Mouse (Mus musculus) lung, adult 2 months (tissue): Measurements from ENCODE around the gene Arhgef26. TPM values are rescaled to one million over a fixed set of nuclear protein-coding genes. Genes with fewer than 3 reads are reported as not detected.

Source experiments
- DNase-seq: peaks from one replicate; pipeline ENCODE4 v3.0.0; 2022
- H3K4me1 ChIP-seq: fragments of 200-500 bp; 2 replicates; pipeline ENCODE4 v1.6.1; 2011; ENCODE audit warnings: low read length; ENCODE audit not compliant: control insufficient read depth, insufficient read depth
- H3K4me3 ChIP-seq: fragments of 200-500 bp; replicated peaks from 2 replicates; pipeline ENCODE3; 2011; ENCODE audit warnings: low read depth, mild to moderate bottlenecking, control low read depth, low read length; ENCODE audit errors: extremely low read depth
- CTCF ChIP-seq: fragments of 200-500 bp; IDR thresholded peaks from 2 replicates; pipeline ENCODE4 v1.5.1; 2011; ENCODE audit warnings: mild to moderate bottlenecking, low read length, control low read depth; ENCODE audit not compliant: insufficient read depth
- POLR2A ChIP-seq: fragments of 200-500 bp; IDR thresholded peaks from 2 replicates; pipeline ENCODE4 v1.6.1; 2011; ENCODE audit warnings: low read depth, mild to moderate bottlenecking, control low read depth, low read length, borderline replicate concordance; ENCODE audit errors: extremely low read depth
- whole genome bisulfite sequencing: fragments of 180-500 bp; shearing (Covaris S2); methylation state at CpG from one replicate; pipeline ENCODE4 v1.1.7; 2018; 5-methylcytosine and 5-hydroxymethylcytosine counted together
- polyA plus RNA-seq: library from polyadenylated mRNA; depleted of rRNA; stranded (reverse); fragments of >200 nt; gene quantifications from 2 replicates; pipeline ENCODE4 v1.2.3, GENCODE M21; 2012

The Arhgef26 gene
- polyA plus RNA-seq, 1 experiment = 26.9 TPM

- TF ChIP-seq POLR2A (no peak), CTCF (no peak)
- Histone ChIP-seq H3K4me3 (no peak overlapping the region), H3K4me1 (peaks cover 8% of the 10 kb centered on the region)
- WGBS = 53% methylated on average over 5 of the region's 5 CpGs
- no peak for DNase-seq
Observed at GRCm38 (mm10) chr3:62379946-62380345, 41.8 kb downstream of the Arhgef26 start.

- no peak for DNase-seq
- TF ChIP-seq POLR2A (no peak), CTCF (no peak)
- peaks cover 5% of the 10 kb centered on the region for H3K4me1 ChIP-seq
- no peak overlapping the region for H3K4me3 ChIP-seq
- WGBS = 87% methylated on average over 3 of the region's 3 CpGs
Observed at GRCm38 (mm10) chr3:62380420-62380819, 42.3 kb downstream of the Arhgef26 start.

DNA sequence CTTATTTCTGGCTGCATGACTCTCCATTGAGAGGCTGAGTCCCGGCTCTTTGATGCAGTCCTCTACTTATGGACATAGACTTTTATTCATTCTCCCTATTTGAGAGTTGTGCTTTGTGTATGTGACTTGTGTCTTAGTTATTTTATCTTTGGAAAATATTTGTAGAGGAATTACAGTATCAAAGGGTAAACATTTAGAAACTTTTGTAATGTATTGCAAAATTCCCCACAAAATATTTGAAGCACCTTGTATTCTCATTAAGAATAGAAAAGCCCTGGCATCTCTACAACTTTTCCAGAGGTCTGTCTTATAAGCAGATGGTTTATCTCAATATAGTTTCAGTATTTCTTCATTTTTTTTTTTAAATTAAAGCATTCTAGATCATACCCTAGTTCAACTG, 44.7 kb downstream of the Arhgef26 start:
- WGBS = 44% methylated on average over 1 of the region's 1 CpGs
- no peak for TF ChIP-seq POLR2A
- no peak for TF ChIP-seq CTCF
- DNase-seq = no peak
- Histone ChIP-seq H3K4me3 (no peak overlapping the region), H3K4me1 (peaks cover 2% of the 10 kb centered on the region)

- TF ChIP-seq POLR2A (no peak), CTCF (no peak)
- no peak for DNase-seq
- Histone ChIP-seq H3K4me1 (peaks cover 2% of the 10 kb centered on the region; the same call in 1 of the 2 replicates), H3K4me3 (no peak overlapping the region)
Observed at GRCm38 (mm10) chr3:62392636-62393035, 54.5 kb downstream of the Arhgef26 start.

- WGBS = 81% methylated on average over 7 of the region's 7 CpGs
- no peak for DNase-seq
Observed at GRCm38 (mm10) chr3:62394284-62394683, 56.1 kb downstream of the Arhgef26 start.

GRCm38 (mm10) chr3:62395368-62395767, 57.2 kb downstream of the Arhgef26 start:
- H3K4me1 ChIP-seq = peaks cover 5% of the 10 kb centered on the region
- no peak for DNase-seq
- no peak for TF ChIP-seq POLR2A
- TF ChIP-seq CTCF = no peak
- H3K4me3 ChIP-seq = no peak overlapping the region
- 68% methylated on average over 5 of the region's 5 CpGs for WGBS

More at GRCm38 (mm10) chr3:62394284-62394683, 56.1 kb downstream of the Arhgef26 start:
- no peak for TF ChIP-seq CTCF
- TF ChIP-seq POLR2A = no peak
- Histone ChIP-seq H3K4me1 (peaks cover 2% of the 10 kb centered on the region), H3K4me3 (no peak overlapping the region)

DNA sequence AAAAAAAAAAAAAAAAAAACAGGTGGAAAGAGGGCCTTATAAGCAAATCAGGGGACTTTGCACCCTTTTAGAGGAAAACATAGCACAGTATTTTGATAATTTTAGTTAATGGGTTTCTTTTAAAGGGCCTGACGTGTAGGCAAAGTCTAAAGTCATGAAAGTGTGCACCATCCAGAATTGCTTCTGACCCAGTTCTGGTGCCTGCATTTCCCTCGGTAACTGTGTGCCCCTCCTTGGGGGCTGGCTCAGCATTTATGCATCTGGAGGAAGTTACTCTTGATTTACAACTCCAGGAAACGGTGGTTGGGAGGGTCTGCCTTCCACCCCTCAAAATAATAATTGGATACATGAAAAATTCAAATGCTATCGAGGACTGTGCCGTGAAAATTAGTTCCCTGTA, 58.0 kb downstream of the Arhgef26 start:
- Histone ChIP-seq H3K4me1 (peaks cover 6% of the 10 kb centered on the region), H3K4me3 (no peak overlapping the region)
- 40% methylated on average over 5 of the region's 5 CpGs for WGBS
- TF ChIP-seq POLR2A = no peak
- no peak for TF ChIP-seq CTCF
- no peak for DNase-seq

DNA sequence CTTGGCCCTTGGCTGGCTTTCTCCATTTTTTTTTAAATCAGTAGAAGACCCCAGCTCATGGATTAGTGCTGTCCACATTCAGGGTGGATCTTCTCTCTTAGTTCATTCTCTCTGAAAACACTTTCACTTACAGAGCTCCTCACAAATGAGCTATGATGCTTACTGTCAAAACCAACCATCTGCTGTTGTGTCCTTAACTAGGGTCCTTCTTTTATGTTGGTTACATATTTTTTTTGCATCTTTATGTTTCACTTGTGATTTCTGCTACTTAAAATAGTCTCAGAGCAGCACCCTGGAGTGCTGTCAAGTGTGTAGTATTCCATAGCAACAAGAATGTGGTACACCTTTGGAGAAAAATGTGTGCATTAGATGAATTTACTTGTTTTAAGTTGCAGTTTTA, 60.0 kb downstream of the Arhgef26 start:
- Histone ChIP-seq H3K4me1 (peaks cover 9% of the 10 kb centered on the region), H3K4me3 (no peak overlapping the region)
- no peak for DNase-seq
- no peak for TF ChIP-seq CTCF
- no peak for TF ChIP-seq POLR2A

- H3K4me1 ChIP-seq = peaks cover 9% of the 10 kb centered on the region
- 85% methylated on average over 12 of the region's 12 CpGs for WGBS
- DNase-seq = no peak
- TF ChIP-seq POLR2A = no peak
- no peak for TF ChIP-seq CTCF
- no peak overlapping the region for H3K4me3 ChIP-seq
Observed at GRCm38 (mm10) chr3:62399826-62400746, 61.9 kb downstream of the Arhgef26 start.

DNA sequence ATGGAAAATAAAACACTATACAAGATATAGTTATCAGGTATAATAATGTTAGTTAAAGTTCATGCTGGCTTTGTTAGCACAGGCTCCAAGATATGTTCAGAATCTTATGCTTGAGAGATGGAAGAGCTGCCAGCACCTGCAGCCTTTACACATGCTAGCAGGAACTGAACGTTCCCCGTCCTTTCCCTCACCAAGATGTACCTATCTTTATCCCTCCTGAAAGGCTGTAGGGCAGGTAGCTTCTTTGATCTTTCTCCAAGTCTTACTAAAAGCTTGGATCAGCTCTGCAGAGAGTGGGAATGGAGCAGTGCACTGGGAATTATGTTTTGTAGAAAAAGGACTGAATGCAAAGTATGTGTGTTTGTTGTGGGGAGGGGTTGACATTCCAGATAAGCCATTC, 64.3 kb downstream of the Arhgef26 start:
- DNase-seq = no peak

More for the DNA sequence above, 64.3 kb downstream of the Arhgef26 start:
- TF ChIP-seq CTCF (no peak), POLR2A (no peak)
- no peak overlapping the region for H3K4me3 ChIP-seq
- 86% methylated on average over 2 of the region's 2 CpGs for WGBS
- H3K4me1 ChIP-seq = peaks cover 7% of the 10 kb centered on the region
